Mouse (Mus musculus) limb, embryonic 11.5 days (tissue): Measurements from ENCODE around the gene Cxadr. TPM values are rescaled to one million over a fixed set of nuclear protein-coding genes. Genes with fewer than 3 reads are reported as not detected.
A peak's percentile ranks its signal among the peaks of the same experiment; 100 is the strongest.
"Not testable (repeated sequence)": the region's sequence is repeated elsewhere in the genome, so short reads cannot be mapped to it uniquely, and the experiment has no call there.

Source experiments
- ATAC-seq: fragments of 200-750 bp; cut with Nextera tagmentation; 2 replicates; pipeline ENCODE4 v1.8.0; 2017; ENCODE audit warnings: low read depth; ENCODE audit not compliant: insufficient number of reproducible peaks, low FRiP score, low TSS enrichment
- DNase-seq: peaks from one replicate; pipeline ENCODE4 v3.0.0-alpha.2; 2015; ENCODE audit warnings: low spot score
- H3K27ac ChIP-seq: fragments of 300-500 bp; sonication (generic); replicated peaks from 2 replicates; pipeline ENCODE4 v1.5.1; 2014; ENCODE audit warnings: low read depth, mild to moderate bottlenecking, low read length
- H3K27me3 ChIP-seq: fragments of 300-500 bp; sonication (generic); 2 replicates; pipeline ENCODE4 v1.6.1; 2014; ENCODE audit warnings: mild to moderate bottlenecking, low read length, mixed read lengths; ENCODE audit not compliant: control insufficient read depth, insufficient read depth
- H3K36me3 ChIP-seq: fragments of 300-500 bp; sonication (generic); 2 replicates; pipeline ENCODE4 v1.6.1; 2014; ENCODE audit warnings: mild to moderate bottlenecking, low read length, moderate library complexity, mixed read lengths; ENCODE audit not compliant: control insufficient read depth, insufficient read depth
- H3K4me1 ChIP-seq: fragments of 300-500 bp; sonication (generic); 2 replicates; pipeline ENCODE4 v1.6.1; 2014; ENCODE audit warnings: low read length, mixed read lengths; ENCODE audit not compliant: control insufficient read depth, insufficient read depth
- H3K4me2 ChIP-seq: fragments of 300-500 bp; sonication (generic); 2 replicates; pipeline ENCODE4 v1.6.1; 2014; ENCODE audit warnings: low read depth, mild to moderate bottlenecking, moderate library complexity; ENCODE audit not compliant: severe bottlenecking
- H3K4me3 ChIP-seq: fragments of 300-500 bp; sonication (generic); 2 replicates; pipeline ENCODE4 v1.5.1; 2014; ENCODE audit warnings: low read depth, low read length
- H3K9ac ChIP-seq: fragments of 300-500 bp; sonication (generic); 2 replicates; pipeline ENCODE4 v1.6.1; 2014; ENCODE audit warnings: mild to moderate bottlenecking, low read length
- H3K9me3 ChIP-seq: fragments of 300-500 bp; sonication (generic); 2 replicates; pipeline ENCODE4 v1.6.1; 2016; ENCODE audit warnings: low read length; ENCODE audit not compliant: control insufficient read depth
- WGBS: fragments of 180-500 bp; shearing (Covaris S2); extraction: QIAGEN DNeasy Blood & Tissue Kit; methylation state at CpG from one replicate; pipeline ENCODE4 v1.1.7; 2014; 5-methylcytosine and 5-hydroxymethylcytosine counted together
- polyA plus RNA-seq: library from polyadenylated mRNA; unstranded; fragments of >200 nt; fragmentation: Nextera tagmentation; extraction: Ambion mirVana; gene quantifications from 2 replicates; pipeline ENCODE4 v1.2.1, GENCODE M21; 2014

Gene Cxadr
- polyA plus RNA-seq, 1 experiment from 2014 or later: 24.4 TPM

DNA sequence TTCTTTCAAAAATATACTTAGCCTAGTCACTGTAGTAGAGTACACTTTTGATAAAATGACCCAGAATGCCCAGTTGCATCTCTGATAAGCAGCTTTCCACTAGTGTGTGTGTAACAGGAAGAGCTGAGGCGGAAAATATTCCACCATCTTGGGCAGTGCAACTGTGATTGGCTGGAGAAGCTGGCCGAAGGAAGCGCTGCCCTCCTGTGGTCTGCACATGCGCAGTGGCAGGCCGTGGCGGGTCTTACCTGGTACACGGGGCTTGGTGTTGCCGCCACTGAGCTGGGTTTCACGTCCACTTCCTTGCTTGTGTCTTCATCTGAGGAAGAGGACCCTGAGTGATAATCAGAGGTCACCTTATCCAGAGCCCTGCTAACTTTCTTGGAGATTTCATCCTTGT is 63.3 kb downstream of the Cxadr start:
- not testable (repeated sequence) for H3K9me3 ChIP-seq, H3K4me1 ChIP-seq, DNase-seq, H3K4me3 ChIP-seq, ATAC-seq, H3K36me3 ChIP-seq, H3K9ac ChIP-seq, H3K27me3 ChIP-seq, H3K27ac ChIP-seq, H3K4me2 ChIP-seq
- WGBS: 91% methylated on average over 8 of the region's 9 CpGs

DNA sequence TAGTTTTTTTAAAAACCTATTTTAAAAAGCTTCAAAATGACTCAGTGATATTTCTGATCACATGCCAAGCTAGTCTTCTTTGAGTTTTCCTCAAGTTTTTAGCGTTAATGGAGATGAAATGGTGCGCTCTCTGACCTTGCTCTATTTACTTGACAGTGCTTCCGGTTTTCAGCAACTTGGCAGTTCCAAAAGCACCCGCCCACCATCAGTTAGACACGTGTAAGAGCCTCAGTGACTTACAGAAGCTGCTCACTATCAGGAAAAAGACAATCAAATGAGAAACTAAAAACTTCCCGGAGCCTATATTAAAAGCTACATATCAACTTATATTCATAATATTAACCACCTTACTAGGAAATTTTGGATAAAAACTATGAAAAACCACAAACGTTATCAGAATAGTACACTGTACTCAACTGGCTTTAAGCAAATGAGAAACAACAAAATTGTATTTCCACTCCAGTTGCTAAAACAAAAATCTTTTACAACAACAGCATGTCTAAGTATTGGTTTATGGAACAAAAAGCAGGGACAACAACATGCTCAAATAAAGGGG is 70.3 kb downstream of the Cxadr start:
- Histone ChIP-seq H3K36me3 (peaks cover 3% of the 10 kb centered on the region), H3K4me2 (no peak overlapping the region), H3K27me3 (no peaks in the 10 kb centered on the region), H3K27ac (no peak overlapping the region), H3K9ac (no peak overlapping the region), H3K9me3 (no peaks in the 10 kb centered on the region), H3K4me3 (no peak overlapping the region), H3K4me1 (peaks cover 4% of the 10 kb centered on the region; the same call in 1 of the 2 replicates)
- ATAC-seq: no peak
- WGBS: 86% methylated on average over 7 of the region's 7 CpGs
- no peak for DNase-seq

DNA sequence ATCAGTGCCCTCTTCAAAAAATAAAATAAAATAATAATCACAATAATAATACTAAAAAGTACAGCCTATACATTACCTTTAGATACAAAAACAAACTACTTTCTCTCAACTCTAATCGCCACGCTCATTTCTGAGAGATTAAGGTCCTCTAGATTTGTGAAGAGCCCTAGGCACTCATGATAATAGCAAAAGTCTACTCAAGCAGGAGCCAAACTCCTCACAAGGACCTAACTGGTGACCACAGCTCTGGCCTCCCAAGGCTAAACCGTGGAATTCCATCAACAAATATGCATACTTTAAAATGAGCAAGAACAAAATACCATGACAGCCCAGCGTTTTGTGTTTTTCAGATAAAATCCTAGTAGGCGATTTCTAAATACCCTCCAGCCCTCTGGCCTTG is 71.5 kb downstream of the Cxadr start:
- Histone ChIP-seq H3K4me2 (no peak overlapping the region), H3K27me3 (no peaks in the 10 kb centered on the region), H3K27ac (no peak overlapping the region), H3K4me3 (no peak overlapping the region), H3K9ac (no peak overlapping the region), H3K9me3 (no peaks in the 10 kb centered on the region), H3K4me1 (peaks cover 4% of the 10 kb centered on the region; the same call in 1 of the 2 replicates), H3K36me3 (peaks cover 2% of the 10 kb centered on the region)
- WGBS: 77% methylated on average over 5 of the region's 5 CpGs
- DNase-seq: no peak
- ATAC-seq: no peak

DNA sequence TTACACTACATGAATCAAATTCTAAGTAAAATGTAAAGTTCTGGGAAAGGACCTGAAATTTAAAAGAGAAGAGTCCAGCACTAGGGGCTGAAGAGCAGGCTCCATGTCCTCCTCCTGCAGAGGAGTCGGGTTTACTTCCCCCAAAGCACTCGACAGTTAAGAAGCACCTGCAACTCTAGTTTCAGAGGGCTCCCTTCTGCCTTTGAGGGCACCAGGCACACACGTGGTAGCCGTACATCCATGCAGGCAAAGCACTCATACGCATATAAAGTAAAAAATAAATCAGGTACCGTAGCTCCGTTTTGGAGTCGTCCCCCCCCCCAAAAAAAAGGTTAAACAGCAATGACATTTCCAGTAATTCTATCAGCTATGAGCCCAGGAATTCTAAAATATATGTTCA is 72.5 kb downstream of the Cxadr start:
- H3K9ac ChIP-seq: no peak overlapping the region
- DNase-seq (no peak), ATAC-seq (no peak)

DNA sequence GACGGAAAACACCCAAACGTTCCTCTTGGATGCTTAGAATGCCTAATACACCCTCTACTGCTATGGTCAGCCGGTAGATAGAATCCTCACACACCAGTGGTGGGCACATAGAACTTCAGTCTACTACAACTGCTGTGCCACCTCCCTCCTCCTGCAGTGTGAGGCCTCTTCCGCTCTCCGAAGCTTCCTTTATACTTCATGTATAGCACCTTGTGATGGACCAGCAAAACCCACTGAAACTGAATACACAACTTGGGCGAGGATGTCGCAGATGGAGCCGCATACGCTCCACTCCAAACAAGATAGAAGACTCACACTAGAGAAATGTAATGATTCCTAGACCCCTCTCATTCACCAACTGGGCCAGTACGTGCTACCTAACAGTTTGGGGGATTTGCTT is 73.9 kb downstream of the Cxadr start:
- ATAC-seq (no peak), DNase-seq (peak; percentile 28)
- H3K27me3 ChIP-seq: no peaks in the 10 kb centered on the region
- H3K27ac ChIP-seq: no peak overlapping the region
- no peak overlapping the region for H3K9ac ChIP-seq
- H3K4me3 ChIP-seq: peak overlapping the region; percentile 87; the same call in 1 of the 2 replicates
- H3K36me3 ChIP-seq: no peaks in the 10 kb centered on the region
- H3K9me3 ChIP-seq: no peaks in the 10 kb centered on the region
- peak overlapping the region; percentile 56 for H3K4me2 ChIP-seq
- peaks cover 4% of the 10 kb centered on the region; the same call in 1 of the 2 replicates for H3K4me1 ChIP-seq
- 70% methylated on average over 10 of the region's 10 CpGs for WGBS

More for the DNA sequence above, 72.5 kb downstream of the Cxadr start:
- WGBS: 77% methylated on average over 8 of the region's 8 CpGs
- Histone ChIP-seq H3K4me1 (peaks cover 4% of the 10 kb centered on the region; the same call in 1 of the 2 replicates), H3K36me3 (no peaks in the 10 kb centered on the region), H3K4me3 (no peak overlapping the region), H3K9me3 (no peaks in the 10 kb centered on the region), H3K27me3 (no peaks in the 10 kb centered on the region), H3K27ac (no peak overlapping the region), H3K4me2 (no peak overlapping the region)

DNA sequence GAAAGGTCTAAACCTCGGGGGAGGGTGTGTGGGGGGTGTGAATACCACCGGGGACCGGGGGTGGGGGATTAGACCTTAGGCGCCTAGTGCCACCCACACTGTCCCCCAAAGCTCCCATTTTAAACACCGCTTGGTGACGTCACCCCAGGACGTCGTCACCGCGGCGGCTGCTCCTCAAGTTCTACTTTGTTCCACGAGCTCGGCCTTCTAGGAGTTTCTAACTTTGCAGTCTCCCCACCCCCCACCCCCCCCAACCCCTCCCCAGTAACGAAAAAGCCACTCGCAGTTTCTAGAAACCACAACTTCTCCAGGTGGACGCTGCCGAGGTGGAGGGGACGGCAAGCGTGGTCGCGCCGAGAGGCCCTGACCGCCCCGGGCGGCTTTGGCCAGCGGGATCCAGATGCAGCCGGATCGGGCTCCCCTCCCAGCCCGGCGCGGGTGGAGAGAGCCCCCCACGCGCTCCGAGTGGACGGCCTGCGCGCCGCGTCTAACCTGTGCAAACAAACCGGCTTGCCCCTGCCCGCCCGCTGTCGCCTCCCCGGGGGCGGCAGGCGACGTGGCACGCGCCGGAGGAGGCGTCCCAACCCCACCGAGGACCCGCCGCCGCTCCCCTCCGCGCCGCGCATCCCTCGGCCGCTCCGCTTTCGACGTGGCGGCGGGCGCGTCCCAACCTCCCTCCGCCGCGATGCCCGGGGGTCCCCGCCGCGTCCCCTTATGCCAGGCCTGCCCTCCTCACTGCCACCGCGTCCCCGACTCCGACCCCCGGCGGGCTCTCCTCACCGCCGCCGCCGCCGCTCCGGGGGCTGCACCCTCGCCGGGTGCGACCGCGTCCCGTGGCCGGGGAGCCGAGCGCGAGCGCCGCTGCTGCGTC is 74.8 kb downstream of the Cxadr start:
- no peaks in the 10 kb centered on the region for H3K27me3 ChIP-seq
- peak overlapping the region; percentile 56 for H3K4me2 ChIP-seq
- peaks cover 4% of the 10 kb centered on the region; the same call in 1 of the 2 replicates for H3K4me1 ChIP-seq
- no peaks in the 10 kb centered on the region for H3K9me3 ChIP-seq
- no peaks in the 10 kb centered on the region for H3K36me3 ChIP-seq
- peak overlapping the region; percentile 51; the same call in 1 of the 2 replicates for H3K27ac ChIP-seq
- peak overlapping the region; percentile 87 for H3K4me3 ChIP-seq
- peak; percentile 59 for ATAC-seq
- WGBS: under 1% methylated on average over 74 of the region's 100 CpGs
- peak; percentile 78 for DNase-seq
- H3K9ac ChIP-seq: peak overlapping the region; percentile 93

DNA sequence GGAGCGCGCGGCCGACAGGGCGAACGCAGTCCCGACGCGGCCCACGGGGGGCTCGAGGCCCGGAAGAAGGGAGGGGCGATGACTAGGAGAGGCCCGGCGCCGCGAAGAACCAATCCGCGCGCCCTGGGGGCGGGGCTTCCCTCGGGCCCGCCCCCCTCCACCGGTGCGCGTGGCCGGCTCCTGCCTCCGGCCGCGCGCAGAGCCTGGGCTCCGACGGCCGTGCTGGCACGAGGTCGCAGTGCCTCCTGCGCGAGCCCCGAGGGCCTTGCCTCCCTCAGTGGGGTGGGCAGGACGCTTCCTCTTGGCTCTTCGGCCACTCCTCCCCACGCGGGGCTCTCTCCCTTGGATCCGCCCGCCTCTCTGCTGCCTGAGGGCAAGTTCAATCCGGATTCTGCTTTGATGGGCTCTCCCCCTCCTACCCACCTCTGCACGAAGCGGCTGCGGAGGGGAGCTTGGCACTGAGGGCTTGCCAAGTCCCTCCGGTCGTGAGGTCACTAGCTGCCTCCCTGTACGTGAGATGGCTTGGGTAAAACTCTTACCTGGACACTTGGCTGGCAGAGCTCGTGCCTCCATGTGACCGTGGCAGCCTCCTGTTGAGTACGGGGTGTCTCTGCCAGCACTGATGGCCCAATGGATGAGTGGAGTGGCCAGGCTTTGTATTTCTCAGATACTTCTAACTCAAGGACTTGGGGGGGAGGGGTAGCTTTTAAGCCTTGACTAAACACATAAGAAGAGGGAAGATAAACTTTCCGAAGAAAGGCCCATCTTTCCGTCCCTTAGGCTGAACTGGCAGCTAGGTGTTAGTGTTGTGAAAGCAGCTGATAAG is 75.7 kb downstream of the Cxadr start, which contains the start of gene Btg3:
Gene Btg3 (minus strand): TSS at position 448 of the 826 bp plus-strand sequence.
- Histone ChIP-seq H3K36me3 (no peaks in the 10 kb centered on the region), H3K4me1 (peaks cover 4% of the 10 kb centered on the region; the same call in 1 of the 2 replicates), H3K9me3 (no peaks in the 10 kb centered on the region), H3K27me3 (no peaks in the 10 kb centered on the region), H3K4me2 (peak within 1 kb of the TSS; percentile 76), H3K27ac (peak within 1 kb of the TSS; percentile 51; the same call in 1 of the 2 replicates), H3K4me3 (peak within 1 kb of the TSS; percentile 87), H3K9ac (peak within 1 kb of the TSS; percentile 93)
- ATAC-seq (peak; percentile 96), DNase-seq (peak; percentile 92)
- 3% methylated on average over 43 of the region's 57 CpGs for WGBS

DNA sequence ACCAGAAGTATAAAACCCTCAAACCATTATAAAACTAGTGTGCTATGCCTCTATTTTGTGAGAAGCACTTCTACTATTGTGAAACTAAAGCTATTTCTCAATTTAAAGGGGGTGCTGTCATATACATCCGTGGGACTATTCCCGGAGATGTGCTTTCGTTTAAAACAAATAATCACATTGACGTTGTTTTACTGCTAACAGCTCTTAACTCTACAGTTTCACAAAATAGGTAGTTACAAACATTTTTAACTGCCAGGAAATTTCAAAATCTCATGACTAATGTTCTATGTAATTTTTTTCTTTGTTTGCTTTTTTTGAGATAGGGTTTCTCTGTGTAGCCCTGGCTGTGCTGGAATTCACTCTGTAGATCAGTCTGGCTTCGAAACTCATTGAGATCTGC is 77.2 kb downstream of the Cxadr start:
- DNase-seq (no peak), ATAC-seq (no peak)
- 96% methylated on average over 5 of the region's 5 CpGs for WGBS
- H3K27me3 ChIP-seq: no peaks in the 10 kb centered on the region
- H3K9ac ChIP-seq: no peak overlapping the region
- H3K4me1 ChIP-seq: peaks cover 4% of the 10 kb centered on the region; the same call in 1 of the 2 replicates
- H3K4me2 ChIP-seq: no peak overlapping the region
- H3K36me3 ChIP-seq: no peaks in the 10 kb centered on the region
- no peaks in the 10 kb centered on the region for H3K9me3 ChIP-seq
- H3K27ac ChIP-seq: no peak overlapping the region
- H3K4me3 ChIP-seq: no peak overlapping the region
